Mouse (Mus musculus) C2C12 (cell line): ENCODE data around the gene Guca2b.
"Not testable (repeated sequence)": the region's sequence is repeated elsewhere in the genome, so short reads cannot be mapped to it uniquely, and the experiment has no call there.

Source experiments
- CEBPB ChIP-seq: IDR thresholded peaks from one replicate; pipeline ENCODE4 v1.6.1; 2011; ENCODE audit warnings: low read depth, mild to moderate bottlenecking, control low read depth, moderate library complexity
- CTCF ChIP-seq: IDR thresholded peaks from one replicate; pipeline ENCODE4 v1.5.1; 2011; ENCODE audit not compliant: control insufficient read depth, insufficient read depth, insufficient read length
- FOSL1 ChIP-seq: IDR thresholded peaks from one replicate; pipeline ENCODE4 v1.8.0; 2011; ENCODE audit warnings: mild to moderate bottlenecking, low read length; ENCODE audit not compliant: poor library complexity, insufficient read depth, severe bottlenecking
- MAX ChIP-seq: IDR thresholded peaks from one replicate; pipeline ENCODE4 v1.6.1; 2011; ENCODE audit warnings: mild to moderate bottlenecking, control low read depth
- MYOG ChIP-seq: IDR thresholded peaks from one replicate; pipeline ENCODE4 v1.6.1; 2011; ENCODE audit not compliant: control insufficient read depth, insufficient read length; ENCODE audit errors: extremely low read depth
- USF1 ChIP-seq: IDR thresholded peaks from one replicate; pipeline ENCODE4 v1.6.1; 2011; ENCODE audit warnings: low read depth, mild to moderate bottlenecking, control low read depth, moderate library complexity

DNA sequence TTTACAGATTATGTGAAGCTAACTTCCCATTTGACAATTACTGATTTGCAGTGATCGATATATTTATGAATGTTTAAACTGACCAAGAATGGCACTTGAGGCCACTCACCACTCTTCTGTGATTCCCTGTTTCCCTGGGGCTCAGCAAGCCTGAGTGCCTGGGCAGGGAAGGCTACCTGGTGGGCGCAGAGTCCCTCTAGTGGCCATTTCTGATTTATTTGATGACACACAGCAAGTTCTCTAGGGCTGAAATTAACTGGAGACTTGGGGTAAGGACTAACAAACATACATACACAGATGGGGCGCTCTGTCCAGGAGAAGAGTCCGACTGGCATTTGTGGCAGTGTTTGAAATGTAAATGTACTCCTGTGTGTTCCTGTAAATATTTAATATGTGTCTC is 30.4 kb downstream of the Guca2b start:
- TF ChIP-seq CTCF, MAX, CEBPB, USF1, MYOG, FOSL1: not testable (repeated sequence)
